Mouse (Mus musculus): ENCODE results near the gene Plppr2. TPM values are rescaled to one million over a fixed set of nuclear protein-coding genes. Genes with fewer than 3 reads are reported as not detected.

Gene Plppr2
- polyA plus RNA-seq, 1 experiment from 2014 or later = 24.2 TPM

DNA sequence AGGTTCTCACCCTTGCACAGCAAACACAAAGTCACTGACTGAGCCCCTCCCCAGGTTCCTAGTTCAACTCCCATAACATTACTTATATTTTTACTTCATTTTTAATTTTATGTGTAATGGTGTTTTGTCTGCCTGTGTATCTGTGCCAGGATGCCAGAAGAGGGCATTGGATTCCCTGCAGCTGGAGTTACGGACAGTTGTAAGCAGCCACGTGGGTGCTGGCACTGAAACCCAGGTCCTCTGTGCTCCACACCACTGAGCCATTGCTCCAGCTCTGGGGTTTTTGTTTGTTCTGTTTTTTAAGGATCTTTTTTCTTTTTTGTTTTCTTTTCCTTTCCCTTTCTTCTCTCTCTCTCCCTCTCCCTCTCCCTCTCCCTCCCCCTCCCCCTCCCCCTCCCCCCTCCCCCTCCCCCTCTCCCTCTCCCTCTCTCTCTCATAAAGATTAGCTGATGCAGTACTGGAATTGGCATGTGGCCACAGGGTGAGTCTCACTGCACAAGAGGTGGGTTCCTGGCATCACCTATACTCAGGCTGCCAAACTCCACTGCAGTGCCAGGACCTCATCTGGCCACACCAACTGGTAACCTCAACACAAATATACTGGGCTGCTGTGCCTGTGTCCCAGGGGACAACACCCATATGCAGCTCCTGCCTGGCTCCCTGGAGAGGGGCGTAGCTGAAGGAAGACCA, 59.5 kb downstream of the Plppr2 start:
- DNase-seq (ENCODE audit: low spot score) (no peak), ATAC-seq (replicated peaks; ENCODE audit: low FRiP score) (no peak)
- Histone ChIP-seq H3K27ac (ENCODE audit: low read depth, low read length) (no peak overlapping the region), H3K4me3 (ENCODE audit: low read depth, low read length) (no peak overlapping the region), H3K4me2 (ENCODE audit: low read depth, low read length, severe bottlenecking) (no peak overlapping the region), H3K4me1 (replicated peaks; ENCODE audit: control insufficient read depth, insufficient read depth, low read length) (no peaks in the 10 kb centered on the region), H3K27me3 (ENCODE audit: control insufficient read depth, insufficient read depth, low read length) (peaks cover 8% of the 10 kb centered on the region), H3K9me3 (ENCODE audit: control insufficient read depth, low read length) (no peaks in the 10 kb centered on the region; the same call in 1 of the 2 replicates), H3K9ac (ENCODE audit: low read length) (no peak overlapping the region), H3K36me3 (ENCODE audit: control insufficient read depth, insufficient read depth, low read length) (no peaks in the 10 kb centered on the region)
- 91% methylated on average over 3 of the region's 3 CpGs for WGBS

Other genes starting within 250 kb of the Plppr2 start
- gene Ldlr, start 213.6 kb upstream of the Plppr2 start, polyA plus RNA-seq (2014; fragmentation: Nextera tagmentation; extraction: Ambion mirVana) = 23.2 and 23.7 TPM in 2 replicates
- 138 and 162 TPM in 2 replicates for gene Spc24, start 176.7 kb upstream of the Plppr2 start, polyA plus RNA-seq (2014; fragmentation: Nextera tagmentation; extraction: Ambion mirVana)
- gene Kank2, start 138.3 kb upstream of the Plppr2 start, polyA plus RNA-seq (2014; fragmentation: Nextera tagmentation; extraction: Ambion mirVana) = 5.1 and 5.9 TPM in 2 replicates
- 0.60 TPM in 1 of 2 replicates, not detected in the other for gene Angptl8, start 101.5 kb upstream of the Plppr2 start, polyA plus RNA-seq (2014; fragmentation: Nextera tagmentation; extraction: Ambion mirVana)
- gene Dock6, start 84.4 kb upstream of the Plppr2 start, polyA plus RNA-seq (2014; fragmentation: Nextera tagmentation; extraction: Ambion mirVana) = 25.5 and 27.5 TPM in 2 replicates
- 7.5 and 8.7 TPM in 2 replicates for gene Rab3d, start 18.8 kb upstream of the Plppr2 start, polyA plus RNA-seq (2014; fragmentation: Nextera tagmentation; extraction: Ambion mirVana)
- gene Ccdc159, start 9.6 kb upstream of the Plppr2 start, polyA plus RNA-seq (2014; fragmentation: Nextera tagmentation; extraction: Ambion mirVana) = 4.4 and 4.5 TPM in 2 replicates
- 30.3 and 31.0 TPM in 2 replicates for gene Tmem205, start 9.5 kb upstream of the Plppr2 start, polyA plus RNA-seq (2014; fragmentation: Nextera tagmentation; extraction: Ambion mirVana)
- 18.5 and 22.2 TPM in 2 replicates for gene Swsap1, start 18.7 kb downstream of the Plppr2 start, polyA plus RNA-seq (2014; fragmentation: Nextera tagmentation; extraction: Ambion mirVana)
- gene Epor, start 26.5 kb downstream of the Plppr2 start, polyA plus RNA-seq (2014; fragmentation: Nextera tagmentation; extraction: Ambion mirVana) = 6.7 and 7.0 TPM in 2 replicates
- gene Rgl3, start 52.4 kb downstream of the Plppr2 start, polyA plus RNA-seq (2014; fragmentation: Nextera tagmentation; extraction: Ambion mirVana) = 1.1 and 3.4 TPM in 2 replicates
- gene Ccdc151, start 65.6 kb downstream of the Plppr2 start, polyA plus RNA-seq (2014; fragmentation: Nextera tagmentation; extraction: Ambion mirVana) = 4.2 and 6.9 TPM in 2 replicates
- 86.9 and 94.3 TPM in 2 replicates for gene Prkcsh, start 65.8 kb downstream of the Plppr2 start, polyA plus RNA-seq (2014; fragmentation: Nextera tagmentation; extraction: Ambion mirVana)
- 53.5 and 60.0 TPM in 2 replicates for gene Elavl3, start 115.0 kb downstream of the Plppr2 start, polyA plus RNA-seq (2014; fragmentation: Nextera tagmentation; extraction: Ambion mirVana)
- not detected in 2 replicates for gene Gm49318, start 134.2 kb downstream of the Plppr2 start, polyA plus RNA-seq (2014; fragmentation: Nextera tagmentation; extraction: Ambion mirVana)
- gene Zfp653, start 134.3 kb downstream of the Plppr2 start, polyA plus RNA-seq (2014; fragmentation: Nextera tagmentation; extraction: Ambion mirVana) = 10.9 and 11.8 TPM in 2 replicates
- gene Ecsit, start 148.4 kb downstream of the Plppr2 start, polyA plus RNA-seq (2014; fragmentation: Nextera tagmentation; extraction: Ambion mirVana) = 34.6 and 39.6 TPM in 2 replicates
- gene Cnn1, start 162.2 kb downstream of the Plppr2 start, polyA plus RNA-seq (2014; fragmentation: Nextera tagmentation; extraction: Ambion mirVana) = 1.00 and 1.2 TPM in 2 replicates
- gene Elof1, start 180.1 kb downstream of the Plppr2 start, polyA plus RNA-seq (2014; fragmentation: Nextera tagmentation; extraction: Ambion mirVana) = 205 and 233 TPM in 2 replicates
- 17.8 and 20.7 TPM in 2 replicates for gene Acp5, start 198.7 kb downstream of the Plppr2 start, polyA plus RNA-seq (2014; fragmentation: Nextera tagmentation; extraction: Ambion mirVana)
- 59.9 and 62.5 TPM in 2 replicates for gene Pigyl, start 219.8 kb downstream of the Plppr2 start, polyA plus RNA-seq (2014; fragmentation: Nextera tagmentation; extraction: Ambion mirVana)